Mouse (Mus musculus) C3H10T1/2 (cell line): Measurements from ENCODE around the gene Fign. TPM values are rescaled to one million over a fixed set of nuclear protein-coding genes. Genes with fewer than 3 reads are reported as not detected.

Experiments
- polyA plus RNA-seq, 2 experiments: library from polyadenylated mRNA; unstranded; fragments of >200 nt; fragmentation: generic; extraction: Trizol; gene quantifications; one replicate each; pipeline ENCODE4 v1.2.1; 2012; ENCODE audit warnings: missing spikeins in 2 of 2

Fign gene
- under 1 TPM; under 0.01 to 0.08 TPM for polyA plus RNA-seq

DNA sequence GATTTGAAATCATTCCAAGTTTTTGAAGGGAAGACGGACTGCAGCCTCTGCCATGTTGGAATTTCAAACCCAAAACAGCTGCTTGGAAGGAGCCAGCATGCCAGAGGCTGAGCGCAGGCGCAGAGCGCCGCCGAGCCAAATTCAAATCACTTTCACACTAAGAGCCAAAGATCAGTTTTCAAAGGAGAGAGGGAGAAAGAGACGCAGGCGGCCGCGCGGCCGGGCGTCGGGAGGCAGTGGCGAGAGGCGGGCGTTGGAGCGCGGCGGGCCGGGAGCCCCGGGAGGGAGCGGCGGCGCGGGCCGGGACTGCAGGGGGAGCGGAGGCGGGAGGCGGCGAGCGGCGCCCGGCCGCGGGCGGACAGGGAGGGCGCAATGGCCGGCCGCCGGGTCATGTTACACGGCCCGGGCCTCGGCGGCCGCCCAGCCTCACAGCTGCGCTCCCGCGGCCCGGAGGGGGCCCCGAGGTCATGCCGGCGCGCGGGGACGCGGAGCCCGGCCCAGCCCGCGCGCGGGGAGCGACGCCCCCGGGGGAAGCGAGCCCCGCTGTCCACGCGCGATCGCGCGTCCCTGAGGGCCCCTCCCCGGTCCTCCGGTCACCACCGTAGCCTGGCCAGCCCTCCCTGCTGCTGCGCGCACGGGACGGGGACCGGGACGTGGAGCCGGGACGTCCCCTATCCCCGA is at the start of gene Fign:
TSS of gene Fign (minus strand) at position 102 of the 681 bp plus-strand sequence.

